Mouse (Mus musculus): ENCODE results near the gene Zcchc17. TPM values are rescaled to one million over a fixed set of nuclear protein-coding genes. Genes with fewer than 3 reads are reported as not detected.

Gene Zcchc17
- total and polyA plus RNA-seq, 3 experiments: 31.7 to 67.7 (median 51.8) TPM

DNA sequence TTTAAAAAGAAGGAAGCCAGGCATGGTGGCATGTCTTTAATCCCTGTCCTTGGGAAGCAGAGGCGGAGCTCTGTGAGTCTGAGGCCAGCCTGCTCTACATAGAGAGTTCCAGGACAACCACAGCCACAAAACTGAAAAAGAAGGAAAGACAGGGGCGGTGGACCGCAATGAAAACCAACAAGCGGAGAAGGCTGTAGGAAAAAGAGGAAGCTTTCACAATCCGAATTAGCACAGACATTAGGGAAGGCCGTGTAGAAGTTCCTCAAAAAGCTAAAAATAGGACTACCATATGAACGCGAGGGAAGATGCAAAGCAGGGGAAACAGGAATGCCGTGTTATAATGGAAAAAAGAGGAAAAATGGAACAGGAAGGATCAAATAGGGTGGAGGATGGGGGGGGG, 75.9 kb downstream of the Zcchc17 start:
- no peak overlapping the region for H3K27ac ChIP-seq (ENCODE audit: insufficient read depth, low read depth)
- peaks cover 79% of the 10 kb centered on the region for H3K27me3 ChIP-seq (replicated peaks)
- H3K9ac ChIP-seq (ENCODE audit: insufficient read depth, low read depth): no peak overlapping the region
- H3K4me2 ChIP-seq (ENCODE audit: insufficient read depth, low read depth, poor library complexity, severe bottlenecking): no peak overlapping the region
- in situ Hi-C loops (cut with MboI; ENCODE audit: low pct_ligation_motif_present, low pct_unique_long_range_greater_than_20kb, low sequenced_read_pairs): no loop called here
- no peaks in the 10 kb centered on the region for H3K9me3 ChIP-seq (replicated peaks; ENCODE audit: low read length)
- H3K4me1 ChIP-seq (ENCODE audit: control insufficient read depth in 1 of 2, insufficient read depth in 2 of 2): no peaks in the 10 kb centered on the region
- no peak overlapping the region for H3K4me3 ChIP-seq (replicated peaks in 1 of 3; ENCODE audit: low read depth in 2 of 3, low read length in 2 of 3, poor library complexity in 1 of 3)
- TF ChIP-seq ZMIZ1 (IDR thresholded peaks at IDR 0.05; ENCODE audit: low read depth, low read length) (no peak), POLR2A (IDR thresholded peaks at IDR 0.05; ENCODE audit: low read depth, low read length) (no peak), NELFE (IDR thresholded peaks at IDR 0.05; ENCODE audit: low read depth, low read length) (no peak)
- H3K36me3 ChIP-seq (replicated peaks in 1 of 2; ENCODE audit: control insufficient read depth in 1 of 2, insufficient read depth in 1 of 2, low read length in 1 of 2): no peaks in the 10 kb centered on the region
- dilution Hi-C loops (cut with MboI; ENCODE audit: extremely low pct_ligation_motif_present, extremely low pct_unique_long_range_greater_than_20kb, low sequenced_read_pairs): no loop called here
- no peak for DNase-seq (ENCODE audit: extremely low read depth)
- H3K79me2 ChIP-seq (replicated peaks; ENCODE audit: control insufficient read depth, extremely low read depth, insufficient read depth, poor library complexity, severe bottlenecking): no peaks in the 10 kb centered on the region

DNA sequence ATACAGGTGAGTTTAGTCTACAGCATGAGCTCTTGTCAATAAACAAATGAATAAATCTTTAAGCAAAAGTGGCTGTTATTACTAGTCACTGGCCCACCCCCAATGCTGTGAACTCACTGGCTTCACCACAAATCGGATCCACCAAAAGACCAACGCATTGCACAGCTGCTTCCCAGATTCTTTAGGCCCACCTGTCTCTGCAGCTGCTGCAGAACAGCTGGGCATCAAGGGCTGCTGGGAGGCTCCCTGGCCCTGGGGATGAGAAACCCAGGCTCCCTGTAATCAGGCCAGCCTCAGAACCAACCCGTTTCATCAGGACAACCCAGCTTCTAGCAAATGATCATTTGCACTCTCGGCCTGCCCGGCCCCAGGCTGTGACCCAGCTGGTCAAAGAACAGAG, 76.9 kb downstream of the Zcchc17 start:
- in situ Hi-C loops (cut with MboI; ENCODE audit: low pct_ligation_motif_present, low pct_unique_long_range_greater_than_20kb, low sequenced_read_pairs): no loop called here
- TF ChIP-seq ZNF384 (IDR thresholded peaks at IDR 0.05; ENCODE audit: low read depth, low read length): no peak
- no peak for TF ChIP-seq MYC (IDR thresholded peaks at IDR 0.05; ENCODE audit: low read depth, low read length)
- TF ChIP-seq USF1 (IDR thresholded peaks at IDR 0.05; ENCODE audit: low read depth, low read length): no peak
- TF ChIP-seq GABPA (IDR thresholded peaks at IDR 0.05; ENCODE audit: insufficient replicate concordance, low read depth, low read length): no peak
- no peak for TF ChIP-seq TCF12 (IDR thresholded peaks at IDR 0.05; ENCODE audit: low read depth, low read length)
- TF ChIP-seq IRF4 (IDR thresholded peaks at IDR 0.05; ENCODE audit: low read depth, low read length): no peak
- TF ChIP-seq KAT2A (IDR thresholded peaks at IDR 0.05; ENCODE audit: insufficient replicate concordance, low read length): no peak
- no peak for TF ChIP-seq SMC3 (IDR thresholded peaks at IDR 0.05; ENCODE audit: low read depth, low read length)
- TF ChIP-seq ETS1 (conservative IDR thresholded peaks at IDR 0.05; ENCODE audit: low read depth, low read length): no peak
- TF ChIP-seq PAX5 (IDR thresholded peaks at IDR 0.05; ENCODE audit: low read length): no peak
- no peak for TF ChIP-seq EP300 (IDR thresholded peaks at IDR 0.05; ENCODE audit: low read length)
- TF ChIP-seq CHD1 (IDR thresholded peaks at IDR 0.05; ENCODE audit: low read depth, low read length): no peak
- TF ChIP-seq ELF1 (IDR thresholded peaks at IDR 0.05; ENCODE audit: low read depth, low read length): no peak
- TF ChIP-seq CHD2 (IDR thresholded peaks at IDR 0.05; ENCODE audit: low read length): no peak
- no peak for TF ChIP-seq JUN (IDR thresholded peaks at IDR 0.05; ENCODE audit: insufficient read depth, low read depth, low read length)
- no peak for TF ChIP-seq MXI1 (IDR thresholded peaks at IDR 0.05; ENCODE audit: low read depth, low read length)
- TF ChIP-seq MEF2A (IDR thresholded peaks at IDR 0.05; ENCODE audit: borderline replicate concordance, low read depth, low read length): no peak
- TF ChIP-seq BHLHE40 (IDR thresholded peaks at IDR 0.05; ENCODE audit: low read depth, low read length): no peak
- Histone ChIP-seq H3K9me3 (replicated peaks; ENCODE audit: low read length) (no peaks in the 10 kb centered on the region), H3K36me3 (replicated peaks in 1 of 2; ENCODE audit: control insufficient read depth in 1 of 2, insufficient read depth in 1 of 2, low read length in 1 of 2) (no peaks in the 10 kb centered on the region), H3K27me3 (replicated peaks) (peaks cover 83% of the 10 kb centered on the region), H3K4me1 (ENCODE audit: control insufficient read depth in 1 of 2, insufficient read depth in 2 of 2) (no peaks in the 10 kb centered on the region), H3K27ac (ENCODE audit: insufficient read depth, low read depth) (no peak overlapping the region), H3K4me2 (ENCODE audit: insufficient read depth, low read depth, poor library complexity, severe bottlenecking) (no peak overlapping the region), H3K9ac (ENCODE audit: insufficient read depth, low read depth) (no peak overlapping the region), H3K79me2 (replicated peaks; ENCODE audit: control insufficient read depth, extremely low read depth, insufficient read depth, poor library complexity, severe bottlenecking) (no peaks in the 10 kb centered on the region), H3K4me3 (replicated peaks in 1 of 3; ENCODE audit: low read depth in 2 of 3, low read length in 2 of 3, poor library complexity in 1 of 3) (no peak overlapping the region)
- dilution Hi-C loops (cut with MboI; ENCODE audit: extremely low pct_ligation_motif_present, extremely low pct_unique_long_range_greater_than_20kb, low sequenced_read_pairs): no loop called here
- no peak for DNase-seq (ENCODE audit: extremely low read depth)
